Mouse (Mus musculus): ENCODE measurements around the gene Ahnak2.

Ahnak2 gene

GRCm38 (mm10) chr12:112734881-112735655 is 67.4 kb downstream of the Ahnak2 start:
- DNase-seq (ENCODE audit: low read depth, low spot score) = no peak

- no peak for DNase-seq (ENCODE audit: low read depth, low spot score)
These were observed 68.2 kb downstream of the Ahnak2 start for GRCm38 (mm10) chr12:112734108-112734820.

- no peak for DNase-seq (ENCODE audit: low read depth, low spot score)
These were observed 69.9 kb downstream of the Ahnak2 start for GRCm38 (mm10) chr12:112732591-112732990.

GRCm38 (mm10) chr12:112730808-112731207 is 71.6 kb downstream of the Ahnak2 start:
- no peak for DNase-seq (ENCODE audit: low read depth, low spot score)

- DNase-seq (ENCODE audit: low read depth, low spot score) = no peak
These were observed 74.7 kb downstream of the Ahnak2 start for GRCm38 (mm10) chr12:112727801-112728200.

GRCm38 (mm10) chr12:112724077-112724805 is 78.2 kb downstream of the Ahnak2 start:
- no peak for DNase-seq (ENCODE audit: low read depth, low spot score)

GRCm38 (mm10) chr12:112723445-112723844 is 79.0 kb downstream of the Ahnak2 start:
- DNase-seq (ENCODE audit: low read depth, low spot score) = no peak

GRCm38 (mm10) chr12:112723028-112723330 is 79.5 kb downstream of the Ahnak2 start:
- no peak for DNase-seq (ENCODE audit: low read depth, low spot score)

GRCm38 (mm10) chr12:112722240-112723027 is 80.0 kb downstream of the Ahnak2 start:
- no peak for DNase-seq (ENCODE audit: low read depth, low spot score)
